In the genomic region with DNA sequence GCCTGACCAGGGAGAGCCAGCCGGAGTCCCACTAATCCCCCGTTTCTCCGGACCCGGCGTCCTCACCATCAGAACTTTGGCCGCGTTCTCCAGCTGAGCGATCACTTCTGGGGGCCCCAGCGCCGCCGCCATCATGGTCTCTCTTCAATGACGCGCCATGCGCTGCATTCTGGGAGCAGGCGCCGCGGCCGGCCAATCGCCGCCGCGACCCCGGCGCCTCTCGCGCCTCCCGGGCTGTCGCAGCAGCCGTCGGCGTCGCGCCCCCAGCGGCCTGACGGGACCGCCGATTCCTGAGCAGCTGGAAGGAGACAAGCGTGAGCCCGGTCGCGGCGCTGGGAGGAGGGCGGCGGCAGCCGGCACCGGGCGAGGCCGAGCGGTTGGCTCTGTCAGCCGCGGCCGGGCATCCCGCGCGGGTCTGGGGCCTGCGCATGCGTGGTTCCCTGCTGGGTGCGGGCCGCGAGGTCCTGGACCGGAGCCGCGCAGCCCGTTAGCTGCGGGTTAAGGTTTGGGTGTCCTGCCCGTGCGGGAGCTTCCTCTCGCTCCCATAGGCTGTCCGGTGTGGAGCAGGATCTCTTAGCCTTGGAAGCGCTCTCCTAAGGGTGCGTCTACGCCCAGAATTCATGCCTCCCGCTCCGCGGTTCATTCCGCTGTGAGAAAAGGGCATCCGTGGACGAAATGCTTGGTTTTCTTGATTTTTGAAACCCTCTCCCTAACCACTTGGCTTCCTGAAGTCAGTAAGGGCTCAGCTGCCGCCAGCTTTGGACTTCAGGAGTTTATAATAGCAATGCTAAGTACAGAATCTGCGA, we compare ENCODE assay signal across 8 mouse cellular contexts. TPM values are rescaled to one million over a fixed set of nuclear protein-coding genes. Genes with fewer than 3 reads are reported as not detected.
DNase-seq lines count a peak whose midpoint lies in the region; ATAC-seq lines count a peak whose summit lies in the region.

A gene (minus strand): TSS at position 609 of the 806 bp plus-strand sequence.

- ATAC-seq in intestine, embryonic 15.5 days, result peak; percentile 98
- peak; percentile 77 for ATAC-seq in megakaryocyte-erythroid progenitor cell, adult 5-6 weeks (replicated peaks; ENCODE audit: low FRiP score, low TSS enrichment, poor library complexity, severe bottlenecking)

- H3K4me3 ChIP-seq in intestine, embryonic 15.5 days (replicated peaks), result peak within 1 kb of the TSS; percentile 74

- H3K36me3 ChIP-seq in intestine, embryonic 15.5 days, result no peaks in the 10 kb centered on the region

- 0 out of 2 replicates have a peak, but pooled peaks cover 3% of the 10 kb centered on the region for H3K4me1 ChIP-seq in intestine, embryonic 15.5 days (replicated peaks)

- peak within 1 kb of the TSS; percentile 92 for H3K27ac ChIP-seq in intestine, embryonic 15.5 days

- H3K27me3 ChIP-seq in intestine, embryonic 15.5 days (replicated peaks), result no peaks in the 10 kb centered on the region

- WGBS in intestine, embryonic 15.5 days, result under 1% methylated on average over 80 of the region's 80 CpGs

- H3K9me3 ChIP-seq in intestine, embryonic 15.5 days, result no peaks in the 10 kb centered on the region

- intact Hi-C loops in left cerebral cortex, postnatal 14 days (cut with DNase I), result no loop called here

- H3K4me2 ChIP-seq in intestine, embryonic 15.5 days (replicated peaks), result peak within 1 kb of the TSS; percentile 73

- peak within 1 kb of the TSS; percentile 90 for H3K9ac ChIP-seq in intestine, embryonic 15.5 days

- peak; percentile 92 for DNase-seq in adrenal gland, adult 2 months
- DNase-seq in embryo, embryonic 11 days, result peak; percentile 93
- peak; percentile 80 for DNase-seq in gastrocnemius, postnatal 25 days
- DNase-seq in left cerebral cortex, postnatal 14 days (ENCODE audit: low spot score in 2 of 2), result peak; percentile 73 to 84
- DNase-seq in right cerebral cortex, postnatal 14 days, result peak; percentile 83
- DNase-seq in urinary bladder, postnatal 25 days (ENCODE audit: low spot score), result peak; percentile 83

RNA-seq across cellular contexts. Expression of the gene that starts here (rescaled TPM):
- total RNA-seq in adrenal gland, adult 2 months (2021), result 10 to 100 TPM; 28.5 to 33.6 TPM
- polyA plus RNA-seq in adrenal gland, adult 2 months (2012; rRNA removed), result 2.3 and 3.2 TPM in 2 replicates
- total RNA-seq in gastrocnemius, postnatal 25 days (2021), result 10 to 100 TPM in 1 of 2 experiments, 1 to 10 TPM in 1; 6.4 to 10.1 TPM
- polyA plus RNA-seq in intestine, embryonic 15.5 days (2015; fragmentation: Nextera tagmentation; extraction: Ambion mirVana), result 22.2 and 23.4 TPM in 2 replicates
- total RNA-seq in left cerebral cortex, postnatal 14 days (2021), result 10 to 100 TPM; 12.8 to 13.0 TPM
- 48.5 and 56.7 TPM in 2 replicates for total RNA-seq in megakaryocyte-erythroid progenitor cell, adult 5-6 weeks (2014; fragmentation: Nextera tagmentation)
- 61.1 and 69.0 TPM in 2 replicates for total RNA-seq in megakaryocyte-erythroid progenitor cell, adult 5-6 weeks (2017)

Comparison
In these comparisons a context has a peak if more than half of its experiments do, and no peak if none do; other contexts are left out.
1. Peak in every context shown above with its lines: DNase-seq, ATAC-seq, H3K4me3 ChIP-seq and H3K27ac ChIP-seq.